Mouse (Mus musculus) cerebellum, adult 9-10 months (tissue): ENCODE results near the gene Trak1.

Source experiments
- DNase-seq: peaks from one replicate; pipeline ENCODE4 v3.0.0; 2022

Trak1 gene

DNA sequence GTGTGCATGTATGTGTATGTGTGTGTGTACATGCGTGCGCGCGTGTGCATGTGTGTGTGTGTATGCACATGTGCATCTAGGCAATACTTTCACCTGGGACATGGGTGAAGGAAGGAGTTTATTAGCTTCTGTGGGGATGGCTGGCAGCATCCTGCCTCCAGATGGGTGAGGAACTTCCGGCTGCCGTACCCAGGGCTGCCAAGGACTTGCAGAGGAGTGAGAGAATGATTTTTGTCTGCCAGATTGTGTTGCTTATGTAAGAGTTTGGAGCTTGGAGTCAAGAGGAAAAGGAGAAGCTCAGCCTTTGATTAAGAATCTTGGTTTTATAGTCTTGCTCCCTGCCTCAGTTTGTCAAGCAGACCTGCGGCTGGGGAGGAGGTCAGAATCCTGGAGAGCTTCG is 208.0 kb downstream of the Trak1 start:
- peak; percentile 38 for DNase-seq

DNA sequence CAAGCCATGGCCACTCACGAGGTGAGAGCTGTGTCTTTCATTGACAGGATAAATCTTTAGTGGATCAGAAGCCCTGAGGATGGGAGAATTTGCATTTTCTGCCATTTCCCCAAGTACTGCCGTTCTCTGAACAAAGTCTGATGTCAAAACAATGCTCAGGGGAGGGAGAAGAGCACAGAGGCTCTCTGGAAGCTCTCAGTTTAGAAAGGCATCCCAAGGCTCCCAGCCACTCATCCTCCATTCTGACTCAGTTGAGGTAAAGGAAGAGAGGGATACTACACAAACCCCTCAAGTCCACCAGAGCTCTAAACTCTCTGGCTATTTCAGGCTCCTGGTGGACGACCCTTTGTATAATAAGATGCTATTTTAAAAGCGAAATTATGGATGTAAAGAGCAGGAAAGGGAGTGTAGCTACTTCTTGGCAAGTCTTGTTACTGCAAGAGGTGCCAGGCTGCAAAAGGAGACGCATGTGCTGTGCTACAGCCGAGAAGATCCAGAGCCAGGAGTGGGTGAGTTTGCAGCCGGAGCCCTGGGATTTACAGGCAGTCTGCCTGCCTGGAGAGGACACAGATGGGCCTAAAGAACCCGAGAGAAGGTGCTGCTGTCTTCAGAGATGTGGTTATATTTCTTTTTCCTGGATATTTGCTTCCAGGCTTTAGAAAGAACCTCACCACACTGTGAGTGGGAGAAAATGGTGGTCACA is 209.3 kb downstream of the Trak1 start:
- DNase-seq, result no peak

DNA sequence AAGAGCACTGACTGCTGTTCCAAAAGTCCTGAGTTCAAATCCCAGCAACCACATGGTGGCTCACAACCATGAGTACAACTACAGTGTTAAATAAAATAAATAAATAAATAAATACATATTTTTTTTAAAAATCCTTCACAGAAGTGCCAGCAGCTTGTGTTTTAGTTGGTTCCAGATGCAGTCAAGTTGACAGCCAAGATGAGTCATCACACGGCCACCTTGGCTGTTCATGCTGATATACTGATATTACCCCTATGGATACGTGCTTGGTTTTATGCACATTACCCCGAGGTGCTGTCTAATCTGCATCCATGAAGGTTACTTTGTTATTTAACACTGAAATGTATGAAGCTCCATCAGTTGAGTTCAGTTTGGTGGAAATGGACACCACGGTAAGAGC is 214.6 kb downstream of the Trak1 start:
- no peak for DNase-seq

DNA sequence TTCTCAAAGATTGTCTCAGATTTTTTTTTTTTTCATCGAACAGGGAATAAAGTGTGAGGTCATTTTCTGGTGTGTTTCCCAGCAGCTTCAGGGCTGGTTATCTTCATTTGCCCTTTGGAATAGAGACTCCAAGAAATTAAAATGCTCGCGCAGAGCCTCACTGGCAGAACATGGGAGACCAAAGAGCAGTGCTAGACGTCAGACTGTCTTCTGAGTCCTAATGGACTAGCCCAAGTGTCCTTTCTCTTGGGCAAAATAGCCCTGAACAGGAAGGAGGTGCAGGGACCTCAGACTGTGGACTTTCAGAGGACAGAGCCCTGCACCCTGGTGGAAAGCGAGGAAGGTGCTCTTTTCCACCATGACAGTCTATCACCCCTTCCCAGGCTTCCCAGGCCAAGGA is 217.2 kb downstream of the Trak1 start:
- DNase-seq, result no peak

DNA sequence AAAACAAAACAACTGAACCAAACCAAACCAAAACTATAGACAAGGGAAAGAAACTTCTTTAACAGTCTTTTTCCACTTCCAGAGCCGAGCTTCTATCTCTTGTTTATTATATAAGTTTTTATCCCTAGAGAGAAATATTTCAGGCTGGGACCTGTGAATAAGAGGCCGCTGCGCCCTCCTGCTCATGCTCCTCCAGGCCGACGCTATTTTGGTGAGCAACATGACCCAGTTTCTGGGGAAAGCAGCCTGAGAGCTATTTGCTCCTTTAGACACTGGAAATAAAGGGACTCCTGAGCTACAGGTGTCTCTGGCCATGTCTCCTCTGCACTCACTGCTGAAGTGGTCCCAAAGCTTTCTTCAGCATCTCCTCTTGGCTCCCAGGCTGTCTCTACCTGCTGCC is 222.7 kb downstream of the Trak1 start:
- DNase-seq, result peak; percentile 17
